Mouse (Mus musculus) embryonic fibroblast, embryonic 13.5 days (primary cell): ENCODE results near the gene St6gal1.

Experiments used
- CTCF ChIP-seq: IDR thresholded peaks from 2 replicates; pipeline ENCODE4 v1.5.1; 2011; ENCODE audit warnings: mild to moderate bottlenecking, control low read depth, low read length, moderate library complexity, borderline replicate concordance; ENCODE audit not compliant: insufficient read depth
- POLR2A ChIP-seq: IDR thresholded peaks from 2 replicates; pipeline ENCODE4 v1.6.1; 2011; ENCODE audit warnings: low read depth, mild to moderate bottlenecking, control low read depth, low read length, moderate library complexity

GRCm38 (mm10) chr16:23258429-23258822, 33.9 kb downstream of the St6gal1 start:
- TF ChIP-seq CTCF (no peak), POLR2A (no peak)
